Mouse (Mus musculus) lung, postnatal 0 days (tissue): ENCODE measurements at regions not wholly inside any gene's neighbourhood (a gene's known extent, or its start where the extent isn't known, plus 50 kb on each side); places are given as distances from the start of the nearest gene placed in this dataset.

Experiments
- CTCF ChIP-seq: IDR thresholded peaks from 2 replicates; pipeline ENCODE4 v1.5.1; 2016; ENCODE audit warnings: antibody characterized with exemption, mild to moderate bottlenecking
- EP300 ChIP-seq: IDR thresholded peaks from 2 replicates; pipeline ENCODE4 v1.6.1; 2016; ENCODE audit warnings: antibody characterized with exemption, mild to moderate bottlenecking, control low read depth

DNA sequence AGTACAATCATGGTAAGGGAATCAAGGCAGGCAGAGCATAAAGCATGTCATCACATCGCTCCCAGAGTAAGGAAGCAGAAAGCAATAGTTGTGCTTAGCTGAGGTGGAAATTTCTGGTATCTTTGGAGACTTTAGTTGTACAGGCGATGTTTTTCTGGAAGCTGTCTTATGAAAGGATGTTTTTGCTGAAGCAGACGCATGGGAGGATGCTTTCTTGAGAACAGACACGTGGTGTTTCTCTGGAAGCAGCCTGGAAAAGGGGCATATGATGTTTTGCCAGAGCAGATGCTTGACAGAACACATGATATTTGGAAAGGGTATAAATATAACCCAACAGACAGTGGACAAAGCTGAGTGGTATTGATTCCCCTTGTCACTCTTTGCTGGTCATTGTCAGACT lies 722.4 kb downstream of the Mat2b start:
- TF ChIP-seq CTCF: no peak
- no peak for TF ChIP-seq EP300
